Mouse (Mus musculus) inflammation-experienced regulatory T-cells, adult 16 weeks (primary cell): ENCODE results near the gene Cped1. TPM values are rescaled to one million over a fixed set of nuclear protein-coding genes. Genes with fewer than 3 reads are reported as not detected.

ENCODE experiments used
- polyA plus RNA-seq: library from polyadenylated mRNA; unstranded; fragments of 100-300 nt; shearing (Covaris generic); gene quantifications from one replicate; pipeline ENCODE4 v1.2.1, GENCODE M21; 2017

Cped1 gene
- polyA plus RNA-seq = not detected

GRCm38 (mm10) chr6:21985732-21986540 lies at the start of gene Cped1:
Cped1 (plus strand) TSS chr6:21985916.

GRCm38 (mm10) chr6:21949226-21949731 lies 36.4 kb upstream of the Cped1 start, which contains the start of gene Ing3:
Ing3 (plus strand) TSS chr6:21949571.

GRCm38 (mm10) chr6:22288004-22288736 lies 302.5 kb downstream of the Cped1 start, which contains the start of gene Wnt16:
Wnt16 (plus strand) TSS chr6:22288227.

Other genes with a start within 250 kb of the Cped1 start
- gene Tspan12, start 133.4 kb upstream of the Cped1 start, polyA plus RNA-seq = not detected
- 30.6 TPM for gene Ing3, start 36.3 kb upstream of the Cped1 start, polyA plus RNA-seq